ENCODE assay signal across 8 mouse cellular contexts in genomic region chr5:128499033-128499432, GRCm38 (mm10).
DNase-seq lines count a peak whose midpoint lies in the region; ATAC-seq and TF ChIP-seq lines count a peak whose summit lies in the region.

No protein-coding gene starts in this region.

- TF ChIP-seq CTCF in lung, postnatal 0 days (IDR thresholded peaks at IDR 0.05): peak; percentile 41
- no peak for TF ChIP-seq CTCF in lung, adult 2 months (IDR thresholded peaks at IDR 0.05; ENCODE audit: insufficient read depth, low read length)

- intact Hi-C loops in left cerebral cortex, postnatal 4 days (cut with DNase I): no loop called here

- H3K27me3 ChIP-seq in lung, postnatal 0 days (replicated peaks; ENCODE audit: insufficient read depth, low read length): no peaks in the 10 kb centered on the region

- TF ChIP-seq EP300 in lung, postnatal 0 days (IDR thresholded peaks at IDR 0.05): no peak

- H3K9ac ChIP-seq in lung, postnatal 0 days (replicated peaks; ENCODE audit: low read depth): no peak overlapping the region

- no peaks in the 10 kb centered on the region for H3K36me3 ChIP-seq in lung, postnatal 0 days (ENCODE audit: insufficient read depth, low read length)

- peak; percentile 16 to 21 for DNase-seq in cerebellum, adult 18-20 months
- no peak for DNase-seq in lung, postnatal 0 days (ENCODE audit: low spot score)
- DNase-seq in lung, adult 2 months: no peak
- DNase-seq in embryo, embryonic 11.5 days (ENCODE audit: low read depth, low spot score): peak; percentile 39
- peak; percentile 76 for DNase-seq in left cerebral cortex, postnatal 4 days
- DNase-seq in spleen, adult 12 weeks (ENCODE audit: low spot score): no peak
- DNase-seq in thymus, postnatal 0 days (ENCODE audit: low spot score): no peak

- H3K4me2 ChIP-seq in lung, postnatal 0 days (replicated peaks; ENCODE audit: low read depth, low read length): no peak overlapping the region

- no peaks in the 10 kb centered on the region for H3K9me3 ChIP-seq in lung, postnatal 0 days (ENCODE audit: low read length)

- 47% methylated on average over 5 of the region's 5 CpGs for WGBS in lung, postnatal 0 days
- 51% methylated on average over 5 of the region's 5 CpGs for WGBS in lung, adult 2 months

- H3K4me3 ChIP-seq in lung, postnatal 0 days (ENCODE audit: low read depth, low read length): no peak overlapping the region
- H3K4me3 ChIP-seq in lung, adult 2 months (replicated peaks; ENCODE audit: extremely low read depth, low read depth, low read length): no peak overlapping the region

- no peak overlapping the region for H3K27ac ChIP-seq in lung, postnatal 0 days (ENCODE audit: low read length)

- no peak for ATAC-seq in cerebellum, adult (ENCODE audit: insufficient number of reproducible peaks, low FRiP score, low TSS enrichment)
- ATAC-seq in lung, postnatal 0 days: no peak

- TF ChIP-seq POLR2A in lung, adult 2 months (IDR thresholded peaks at IDR 0.05; ENCODE audit: borderline replicate concordance, extremely low read depth, low read depth, low read length): no peak

- no peaks in the 10 kb centered on the region for H3K4me1 ChIP-seq in lung, postnatal 0 days (ENCODE audit: insufficient read depth, low read depth, low read length)
- H3K4me1 ChIP-seq in lung, adult 2 months (ENCODE audit: control insufficient read depth, insufficient read depth, low read length): no peaks in the 10 kb centered on the region

Comparison
In these comparisons a context has a peak if more than half of its experiments do, and no peak if none do; other contexts are left out.
1. DNase-seq: peak in cerebellum, adult 18-20 months (2 of 2), embryo, embryonic 11.5 days (single experiment) and left cerebral cortex, postnatal 4 days (single experiment); none in lung, postnatal 0 days (single experiment), lung, adult 2 months (single experiment), spleen, adult 12 weeks (single experiment) and thymus, postnatal 0 days (single experiment).